Mouse (Mus musculus): ENCODE data around the gene Rap2b.

The Rap2b gene

GRCm38 (mm10) chr3:61376001-61376400 is 14.6 kb downstream of the Rap2b start:
- no peak for DNase-seq (ENCODE audit: low read depth, low spot score)

- DNase-seq (ENCODE audit: low read depth, low spot score), result no peak
These were observed 24.9 kb downstream of the Rap2b start for GRCm38 (mm10) chr3:61386368-61386767.

DNA sequence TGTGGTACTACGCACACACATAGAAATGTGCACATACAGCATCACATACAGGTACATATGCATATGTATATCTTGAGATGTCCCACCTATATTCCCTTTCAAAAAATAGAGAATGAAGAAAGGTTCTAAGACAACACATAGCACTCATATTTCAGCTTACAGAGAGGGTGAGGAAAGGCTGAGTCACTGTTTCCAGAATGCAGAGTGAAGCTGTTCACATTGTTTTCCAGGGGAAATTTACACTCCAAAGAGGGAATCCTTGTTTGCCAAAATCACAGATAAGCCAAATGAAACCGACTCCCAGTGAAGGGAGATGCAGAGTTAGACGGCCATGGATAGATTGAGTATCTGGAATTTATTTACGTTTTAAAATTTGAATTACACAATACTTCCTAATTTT is 30.1 kb downstream of the Rap2b start:
- DNase-seq (ENCODE audit: low read depth, low spot score), result no peak

DNA sequence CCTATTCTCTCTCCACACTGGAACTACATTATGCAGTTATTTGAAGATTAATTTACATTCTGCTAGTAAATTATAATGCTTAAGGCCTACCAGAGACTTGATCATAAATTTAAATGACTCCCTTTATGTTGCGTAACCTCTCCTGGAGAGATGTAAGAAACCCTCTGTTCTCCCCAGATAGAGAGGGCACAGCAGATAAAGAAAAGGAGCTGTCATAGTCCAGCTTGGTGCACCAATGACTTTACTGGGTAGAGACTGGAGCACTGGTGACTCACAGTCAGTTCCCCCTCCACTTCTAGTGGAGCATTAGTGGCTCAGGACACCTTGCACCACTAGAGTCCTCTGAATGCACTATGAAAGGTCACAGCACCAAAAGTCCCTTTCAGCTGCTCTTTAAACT is 31.4 kb downstream of the Rap2b start:
- DNase-seq (ENCODE audit: low read depth, low spot score), result no peak

GRCm38 (mm10) chr3:61393520-61393919 is 32.1 kb downstream of the Rap2b start:
- no peak for DNase-seq (ENCODE audit: low read depth, low spot score)

GRCm38 (mm10) chr3:61395382-61395781 is 33.9 kb downstream of the Rap2b start:
- DNase-seq (ENCODE audit: low read depth, low spot score), result no peak

GRCm38 (mm10) chr3:61396728-61397127 is 35.3 kb downstream of the Rap2b start:
- no peak for DNase-seq (ENCODE audit: low read depth, low spot score)

DNA sequence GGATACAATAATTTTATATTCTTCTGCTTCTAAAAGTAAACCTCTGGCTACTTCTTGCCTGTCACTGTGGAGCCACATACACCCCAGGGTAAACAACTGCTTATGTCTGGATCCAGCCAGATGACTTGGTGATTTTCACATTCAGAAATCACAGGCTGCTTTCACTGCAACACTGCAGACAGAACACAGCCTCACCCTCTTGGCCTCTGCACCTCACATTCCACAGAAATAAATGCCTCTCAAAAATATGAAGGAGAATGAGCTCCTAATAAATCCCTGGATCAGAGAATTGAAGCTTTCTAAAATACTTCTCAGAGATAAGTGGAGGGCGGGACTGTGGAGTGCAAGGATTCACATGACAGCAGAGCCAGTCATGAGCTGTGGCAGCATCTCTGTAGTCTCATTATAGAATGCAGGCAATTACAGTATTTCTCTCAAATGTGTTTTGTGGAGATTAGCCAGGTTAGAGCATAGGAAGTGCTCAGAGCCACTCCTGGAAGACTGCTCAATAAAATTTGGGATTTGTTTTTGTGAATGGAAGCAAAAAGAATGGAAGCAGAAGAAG is 39.5 kb downstream of the Rap2b start:
- DNase-seq (ENCODE audit: low read depth, low spot score), result no peak

DNA sequence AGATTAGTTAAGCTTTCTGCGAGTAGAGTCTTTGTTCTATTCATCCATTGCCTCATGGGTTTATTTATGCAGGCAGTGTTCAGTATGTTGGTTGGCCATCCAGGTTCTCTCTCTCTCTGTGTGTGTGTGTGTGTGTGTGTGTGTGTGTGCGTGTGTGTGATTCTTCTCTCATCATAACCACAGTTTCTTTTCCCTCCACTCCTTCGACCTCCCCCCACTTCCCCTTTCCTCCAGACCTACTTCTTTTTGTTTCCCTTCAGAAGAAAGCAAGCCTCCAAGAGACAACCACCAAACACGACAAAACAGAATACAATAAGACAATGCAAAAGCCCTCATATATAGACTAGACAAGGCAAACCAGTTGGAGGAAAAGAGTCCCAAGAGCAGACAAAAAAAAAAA is 45.5 kb downstream of the Rap2b start:
- no peak for DNase-seq (ENCODE audit: low read depth, low spot score)

DNA sequence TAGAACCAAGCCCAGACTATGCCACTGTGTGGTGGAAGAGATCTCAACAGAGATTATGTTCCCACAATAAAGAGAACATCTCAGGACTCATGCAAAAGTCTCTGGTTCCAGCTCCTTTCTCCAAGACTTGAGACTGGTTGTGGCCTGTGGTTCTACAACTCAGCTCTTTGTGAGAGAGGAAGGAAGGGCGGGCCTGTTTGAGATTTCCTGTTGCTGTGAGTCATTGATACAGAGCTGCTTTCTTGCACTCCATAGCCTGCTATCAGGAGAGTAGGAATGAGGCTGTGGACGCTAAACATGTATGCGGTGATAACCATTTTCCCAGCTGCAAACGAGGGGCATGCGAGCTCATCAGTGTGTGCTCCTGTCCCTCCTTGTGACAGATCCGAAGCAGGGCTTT is 48.2 kb downstream of the Rap2b start:
- DNase-seq (ENCODE audit: low read depth, low spot score), result no peak

DNA sequence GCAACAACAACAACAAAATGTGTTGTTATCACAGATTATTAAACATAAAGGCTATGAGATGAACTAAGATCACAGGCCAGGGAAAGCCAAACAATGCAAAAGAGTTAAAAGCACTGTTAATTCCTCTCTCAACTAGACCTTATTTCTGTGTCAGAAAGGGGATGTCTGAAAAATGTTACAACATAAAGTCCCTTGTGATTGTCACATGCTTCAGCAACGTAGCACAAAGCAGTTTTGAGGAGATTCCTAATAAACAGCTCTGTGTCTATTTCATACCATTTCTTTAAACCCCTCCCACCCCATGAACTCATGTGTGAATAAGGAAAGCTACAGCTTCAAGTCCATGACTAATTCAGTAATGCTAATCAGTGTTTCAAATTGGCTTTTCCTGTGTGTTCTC is 54.4 kb downstream of the Rap2b start:
- DNase-seq (ENCODE audit: low read depth, low spot score), result no peak
